In genomic region chrX:64277126-64277990, GRCm38 (mm10) we compare ENCODE assay signal across 8 mouse cellular contexts. TPM values are rescaled to one million over a fixed set of nuclear protein-coding genes. Genes with fewer than 3 reads are reported as not detected.
DNase-seq lines count a peak whose midpoint lies in the region; ATAC-seq lines count a peak whose summit lies in the region.

No protein-coding gene starts in this region.

- H3K9me3 ChIP-seq in intestine, embryonic 15.5 days, result no peaks in the 10 kb centered on the region
- H3K9me3 ChIP-seq in neural tube, embryonic 14.5 days (ENCODE audit: control insufficient read depth, low read length), result no peaks in the 10 kb centered on the region

- no peak overlapping the region for H3K9ac ChIP-seq in intestine, embryonic 15.5 days
- H3K9ac ChIP-seq in neural tube, embryonic 14.5 days (replicated peaks; ENCODE audit: low read depth, low read length), result peak overlapping the region; percentile 57; the same call in 1 of the 2 replicates

- no peaks in the 10 kb centered on the region for H3K36me3 ChIP-seq in intestine, embryonic 15.5 days
- H3K36me3 ChIP-seq in neural tube, embryonic 14.5 days (ENCODE audit: control insufficient read depth, insufficient read depth, low read length), result no peaks in the 10 kb centered on the region

- WGBS in intestine, embryonic 15.5 days, result 18% methylated on average over 22 of the region's 22 CpGs
- 12% methylated on average over 14 of the region's 22 CpGs for WGBS in neural tube, embryonic 14.5 days

- peak; percentile 4 to 27 for DNase-seq in left cerebral cortex, postnatal 14 days (ENCODE audit: low spot score in 2 of 2)
- no peak for DNase-seq in left cerebral cortex, adult 8-10 months (ENCODE audit: low spot score in 2 of 2)
- DNase-seq in embryo, embryonic 11 days, result peak; percentile 20
- no peak for DNase-seq in adrenal gland, adult 2 months
- no peak for DNase-seq in gastrocnemius, adult 18-20 months (ENCODE audit: low spot score)
- DNase-seq in adipocyte (ENCODE audit: low spot score), result no peak

- no peaks in the 10 kb centered on the region for H3K27me3 ChIP-seq in intestine, embryonic 15.5 days (replicated peaks)
- H3K27me3 ChIP-seq in neural tube, embryonic 14.5 days (ENCODE audit: control insufficient read depth, insufficient read depth, low read length), result no peaks in the 10 kb centered on the region

- H3K27ac ChIP-seq in intestine, embryonic 15.5 days, result no peak overlapping the region
- H3K27ac ChIP-seq in neural tube, embryonic 14.5 days (ENCODE audit: low read depth, low read length), result peak overlapping the region; percentile 66; the same call in 1 of the 2 replicates

- H3K4me1 ChIP-seq in intestine, embryonic 15.5 days (replicated peaks), result no peaks in the 10 kb centered on the region
- no peaks in the 10 kb centered on the region for H3K4me1 ChIP-seq in neural tube, embryonic 14.5 days (ENCODE audit: control insufficient read depth, insufficient read depth, low read length)

- intact Hi-C loops in left cerebral cortex, postnatal 14 days (cut with DNase I), result no loop called here

- no peak for ATAC-seq in intestine, embryonic 15.5 days
- peak; percentile 23 for ATAC-seq in neural tube, embryonic 14.5 days (ENCODE audit: low read depth)

- H3K4me2 ChIP-seq in intestine, embryonic 15.5 days (replicated peaks), result peak overlapping the region; percentile 77
- peak overlapping the region; percentile 48 for H3K4me2 ChIP-seq in neural tube, embryonic 14.5 days (ENCODE audit: low read depth, low read length)

- H3K4me3 ChIP-seq in intestine, embryonic 15.5 days (replicated peaks), result peak overlapping the region; percentile 44
- peak overlapping the region; percentile 51 for H3K4me3 ChIP-seq in neural tube, embryonic 14.5 days (ENCODE audit: low read depth, low read length)

RNA-seq across cellular contexts. Expression of gene Slitrk4, which starts 0.6 kb away (rescaled TPM):
- total RNA-seq in left cerebral cortex, postnatal 14 days (2021), result 10 to 100 TPM; 46.8 to 47.9 TPM
- total RNA-seq in left cerebral cortex, adult 8-10 months (2022), result 10 to 100 TPM; 39.9 to 56.6 (median 49.0) TPM
- 2.7 and 3.2 TPM in 2 replicates for polyA plus RNA-seq in intestine, embryonic 15.5 days (2015; fragmentation: Nextera tagmentation; extraction: Ambion mirVana)
- 27.3 and 30.1 TPM in 2 replicates for polyA plus RNA-seq in neural tube, embryonic 14.5 days (2014; fragmentation: Nextera tagmentation; extraction: Ambion mirVana)
- under 1 TPM in 1 of 2 experiments, not detected in 1; 0.14 TPM for total RNA-seq in adrenal gland, adult 2 months (2021)
- polyA plus RNA-seq in adrenal gland, adult 2 months (2012; rRNA removed), result not detected in 2 replicates
- under 1 TPM; 0.14 to 0.28 TPM for total RNA-seq in gastrocnemius, adult 18-20 months (2021)

Comparison
In these comparisons a context has a peak if more than half of its experiments do, and no peak if none do; other contexts are left out.
1. DNase-seq: peak in left cerebral cortex, postnatal 14 days (2 of 2) and embryo, embryonic 11 days (single experiment); none in left cerebral cortex, adult 8-10 months (0 of 2), adrenal gland, adult 2 months (single experiment), gastrocnemius, adult 18-20 months (single experiment) and adipocyte (single experiment).
2. RNA of gene Slitrk4, which starts 0.6 kb away (total RNA-seq): 39.9 to 56.6 TPM in left cerebral cortex, adult 8-10 months and 46.8 to 47.9 TPM in left cerebral cortex, postnatal 14 days; 0.14 to 0.28 TPM in gastrocnemius, adult 18-20 months and 0.14 TPM in adrenal gland, adult 2 months; every median in the first group is over 10 times any median in the second.